Mouse (Mus musculus): ENCODE results near the gene Pfkfb4.

Pfkfb4 gene

GRCm38 (mm10) chr9:109038901-109039364 is 47.4 kb downstream of the Pfkfb4 start:
- DNase-seq = peak; percentile 65

DNA sequence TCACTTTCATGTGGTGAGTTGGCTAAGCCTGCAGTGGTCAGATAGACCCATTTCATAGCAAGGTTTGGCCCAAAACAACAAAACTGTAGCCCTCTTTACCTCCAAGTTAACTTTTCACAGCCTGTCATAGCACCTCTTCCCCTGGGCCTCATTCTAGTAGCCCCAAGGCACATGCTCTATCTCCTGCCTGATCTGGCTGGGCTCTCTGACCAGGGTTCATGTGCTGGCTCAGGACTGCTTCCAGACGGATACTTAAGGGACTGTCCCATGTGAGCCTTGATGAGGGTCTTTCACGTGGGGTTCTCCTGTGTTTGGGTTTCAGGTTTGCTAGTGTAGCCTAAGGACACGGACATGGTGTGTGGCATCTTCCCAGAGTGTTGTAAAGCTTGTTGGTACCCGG is 48.1 kb downstream of the Pfkfb4 start:
- no peak for DNase-seq

DNA sequence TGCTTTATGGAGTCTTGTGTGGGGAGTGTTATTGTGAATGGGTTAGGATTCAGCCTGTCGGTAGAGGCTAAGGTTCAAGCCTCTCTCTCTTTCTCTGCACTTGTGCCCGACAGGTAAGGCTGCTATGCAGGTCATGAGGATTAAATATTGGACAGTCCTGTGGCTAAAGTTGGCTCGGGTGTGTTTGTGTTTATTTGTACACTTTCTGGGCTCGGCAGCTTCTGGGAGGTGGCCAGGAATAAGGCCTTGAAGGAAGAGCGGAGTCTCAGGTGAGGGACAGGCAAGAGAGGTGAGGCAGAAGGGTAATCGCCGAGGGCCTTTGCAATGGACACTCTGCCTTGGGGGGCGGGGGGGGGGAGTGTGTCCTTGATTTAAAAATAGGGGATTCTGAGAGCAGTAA is 48.6 kb downstream of the Pfkfb4 start:
- no peak for DNase-seq

GRCm38 (mm10) chr9:109040906-109041305 is 49.3 kb downstream of the Pfkfb4 start:
- DNase-seq = peak; percentile 46

GRCm38 (mm10) chr9:109041351-109041750 is 49.8 kb downstream of the Pfkfb4 start:
- DNase-seq = no peak

GRCm38 (mm10) chr9:109046306-109046705 is 54.7 kb downstream of the Pfkfb4 start:
- DNase-seq = peak; percentile 67

- no peak for DNase-seq
These were observed 57.7 kb downstream of the Pfkfb4 start for GRCm38 (mm10) chr9:109049316-109049715.

DNA sequence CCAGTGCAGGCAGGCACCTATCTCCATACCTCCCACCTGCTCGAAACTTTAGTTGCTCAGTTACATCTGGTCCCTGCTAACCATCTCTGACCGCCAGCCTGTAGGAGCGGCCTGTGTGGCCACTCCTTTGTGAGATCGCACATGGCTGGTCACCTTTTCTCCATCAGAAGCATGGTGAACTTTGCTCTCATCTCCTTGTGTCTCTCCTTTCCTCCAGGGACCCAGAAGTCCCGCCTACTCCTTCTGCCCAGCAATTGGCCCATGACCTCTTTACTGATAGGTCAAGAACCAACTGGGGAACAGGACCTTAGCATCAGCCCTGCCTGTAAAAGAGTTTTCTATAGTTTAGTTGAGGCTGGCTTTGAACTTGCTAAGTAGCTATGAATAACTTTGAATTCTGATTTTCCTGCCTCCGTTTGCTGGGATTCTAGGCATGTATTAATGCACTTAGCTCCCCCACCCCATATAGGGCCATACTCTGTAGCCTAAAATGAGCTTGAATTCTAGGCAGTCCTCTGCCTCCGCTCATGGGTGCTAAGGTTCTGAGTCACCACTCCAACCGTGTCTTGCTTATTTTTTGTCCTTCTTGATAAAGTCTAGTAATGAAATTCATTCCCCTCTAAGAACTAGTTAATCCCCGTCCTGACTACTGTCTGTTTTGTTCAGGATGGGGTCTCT is 58.6 kb downstream of the Pfkfb4 start:
- DNase-seq = no peak

DNA sequence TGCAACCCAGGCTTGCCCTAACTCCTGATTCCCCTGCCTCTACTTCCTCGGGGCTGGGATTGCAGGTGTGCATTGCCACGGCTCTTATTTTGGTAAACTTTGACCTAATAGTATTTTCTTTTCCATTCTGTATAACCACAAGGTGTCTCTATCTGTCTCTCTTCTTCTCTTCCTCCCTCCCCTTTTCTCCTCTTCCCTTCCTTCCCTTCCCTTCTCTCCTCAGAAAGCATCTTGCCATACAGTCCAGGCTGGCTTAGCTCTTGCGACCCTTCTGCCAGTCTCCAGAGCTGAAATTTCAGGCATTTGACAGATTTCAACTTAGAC is 59.1 kb downstream of the Pfkfb4 start:
- no peak for DNase-seq

- no peak for DNase-seq
These were observed 59.5 kb downstream of the Pfkfb4 start for GRCm38 (mm10) chr9:109051011-109051501.

- DNase-seq = no peak
These were observed 60.3 kb downstream of the Pfkfb4 start for GRCm38 (mm10) chr9:109051651-109052489.

- no peak for DNase-seq
These were observed 61.1 kb downstream of the Pfkfb4 start for GRCm38 (mm10) chr9:109052490-109053260.

DNA sequence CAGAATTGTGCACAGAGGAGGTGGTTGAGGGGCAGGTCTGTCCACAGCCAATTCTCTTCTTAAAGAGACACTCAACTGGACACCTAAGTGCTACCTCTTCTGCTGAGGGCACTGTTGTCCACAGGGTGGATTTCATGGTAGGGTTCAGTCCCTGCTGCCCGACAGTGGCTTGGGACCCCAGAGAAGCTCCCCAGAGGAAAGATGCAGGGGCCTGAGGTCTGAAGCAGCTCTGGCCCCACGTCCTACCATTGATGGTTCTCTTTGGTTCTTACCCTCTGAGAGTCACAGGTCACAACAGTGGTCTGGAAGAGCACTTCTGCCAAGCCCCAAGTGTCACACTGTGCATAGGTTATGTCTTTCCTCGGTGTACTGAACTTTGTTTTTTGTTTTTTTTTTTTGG is 61.8 kb downstream of the Pfkfb4 start:
- no peak for DNase-seq

- no peak for DNase-seq
These were observed 62.3 kb downstream of the Pfkfb4 start for GRCm38 (mm10) chr9:109053851-109054250.

DNA sequence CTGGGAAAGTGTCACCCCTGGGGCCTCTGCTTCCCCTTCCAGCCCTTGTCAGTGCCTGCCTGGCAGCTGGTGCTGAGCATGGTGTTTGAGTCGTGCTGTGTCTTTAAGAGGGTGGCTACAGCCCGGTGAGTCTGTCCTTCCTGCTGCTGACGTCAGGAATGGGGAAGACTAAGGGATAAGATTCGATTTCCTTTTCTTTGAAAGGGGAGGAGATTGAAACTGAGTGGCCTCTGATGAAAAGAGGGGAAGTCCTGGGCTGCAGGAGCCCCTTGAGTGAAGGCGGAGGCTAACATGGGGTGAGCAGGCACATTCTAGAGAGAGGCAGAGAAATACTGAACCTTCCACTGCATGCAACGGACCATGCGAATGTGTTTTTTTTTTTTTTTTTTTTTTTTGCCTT is 63.1 kb downstream of the Pfkfb4 start:
- peak; percentile 64 for DNase-seq

DNA sequence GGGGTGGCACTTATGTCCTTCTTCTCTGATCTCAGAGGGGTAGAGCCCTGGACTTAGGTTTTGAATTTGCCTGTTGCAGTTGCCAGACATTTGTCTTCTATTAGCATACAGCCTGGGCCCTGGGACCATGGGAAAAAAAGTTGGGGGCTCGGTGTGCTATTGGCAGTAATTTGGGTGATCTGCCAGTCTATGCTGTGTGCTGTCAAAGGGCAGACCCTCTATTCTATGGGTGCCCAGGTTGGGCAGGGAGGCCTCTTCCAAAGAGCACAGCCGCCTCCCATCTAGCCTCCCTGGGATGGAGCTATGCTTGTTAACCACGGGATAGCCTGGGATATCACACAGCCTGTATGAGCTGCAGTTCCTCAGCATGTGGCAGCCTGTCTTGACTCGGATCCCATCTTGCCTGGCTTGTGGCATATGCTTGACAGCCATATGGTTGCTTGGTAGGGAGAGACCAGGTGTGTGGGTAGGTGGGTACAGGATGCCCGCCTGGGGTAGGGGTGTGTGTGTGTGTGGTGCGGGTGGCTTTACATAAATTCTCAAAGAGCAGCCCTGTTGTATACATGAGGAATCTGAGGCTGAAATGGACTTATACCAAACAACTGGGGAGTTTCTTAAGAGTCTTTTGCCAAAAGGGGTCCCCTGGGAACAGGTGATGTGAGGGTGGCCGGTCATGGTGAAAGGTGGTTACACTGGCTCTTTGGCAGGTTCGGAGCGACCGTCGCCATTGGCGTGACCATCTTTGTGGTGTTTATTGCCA is 63.9 kb downstream of the Pfkfb4 start:
- no peak for DNase-seq

- DNase-seq = no peak
These were observed 64.6 kb downstream of the Pfkfb4 start for GRCm38 (mm10) chr9:109056081-109056690.

GRCm38 (mm10) chr9:109056916-109057315 is 65.3 kb downstream of the Pfkfb4 start:
- DNase-seq = no peak

DNA sequence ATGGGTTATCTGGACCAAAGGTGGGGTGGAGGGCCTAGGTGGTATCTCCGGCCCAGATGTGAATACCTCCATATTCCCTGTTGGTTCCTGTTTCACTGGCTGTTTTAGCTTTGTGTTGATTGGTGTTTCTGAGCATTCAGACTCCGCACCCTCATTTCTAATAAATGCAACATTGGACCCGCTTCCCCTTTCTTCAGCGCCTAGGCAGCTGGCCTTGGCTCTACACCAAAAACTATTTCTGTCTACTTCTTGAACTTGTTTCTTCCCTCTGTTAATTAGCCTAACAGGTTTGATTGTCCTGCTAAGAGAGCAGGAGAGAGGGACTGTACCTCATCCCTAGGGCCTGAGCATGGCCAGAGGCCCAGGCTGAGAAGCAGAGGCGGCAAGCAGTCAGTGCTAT is 66.0 kb downstream of the Pfkfb4 start:
- DNase-seq = no peak

DNA sequence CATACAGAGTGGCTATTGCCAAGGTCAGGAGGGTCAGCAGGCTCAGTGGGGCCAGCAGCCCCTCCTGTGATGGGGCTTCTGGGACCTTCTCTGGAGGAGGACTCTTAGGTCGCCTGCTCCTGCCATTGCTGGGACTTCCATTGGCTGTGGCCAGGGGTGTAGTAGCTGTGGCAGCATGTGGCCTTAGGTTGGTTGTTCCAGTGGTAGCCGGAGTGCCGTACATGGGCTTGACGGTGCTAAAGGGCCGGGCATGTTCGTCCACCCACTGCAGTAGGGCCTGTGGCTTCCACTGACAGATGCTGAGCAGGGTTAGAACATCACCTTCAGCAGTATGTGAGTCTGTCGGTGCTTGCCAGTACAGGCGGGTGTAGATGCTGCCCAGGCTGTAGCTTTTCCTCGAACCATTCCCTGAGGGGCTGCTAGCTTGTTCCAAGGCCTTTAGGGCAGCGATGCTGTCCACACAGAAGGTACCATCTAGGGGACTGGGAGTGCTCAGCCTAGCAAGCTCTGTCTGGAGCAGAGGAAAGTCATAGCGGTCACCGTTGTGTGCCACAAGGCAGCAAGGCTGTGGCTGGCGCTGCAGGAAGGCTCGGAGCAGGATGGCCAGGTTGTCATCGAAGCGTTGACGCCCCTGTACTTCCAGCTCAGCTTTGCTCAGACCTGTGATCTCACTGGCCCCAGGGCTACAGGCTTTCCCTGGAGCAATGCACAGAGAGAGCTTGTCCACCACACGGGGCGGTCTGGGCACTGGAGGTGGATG is 66.6 kb downstream of the Pfkfb4 start:
- no peak for DNase-seq

DNA sequence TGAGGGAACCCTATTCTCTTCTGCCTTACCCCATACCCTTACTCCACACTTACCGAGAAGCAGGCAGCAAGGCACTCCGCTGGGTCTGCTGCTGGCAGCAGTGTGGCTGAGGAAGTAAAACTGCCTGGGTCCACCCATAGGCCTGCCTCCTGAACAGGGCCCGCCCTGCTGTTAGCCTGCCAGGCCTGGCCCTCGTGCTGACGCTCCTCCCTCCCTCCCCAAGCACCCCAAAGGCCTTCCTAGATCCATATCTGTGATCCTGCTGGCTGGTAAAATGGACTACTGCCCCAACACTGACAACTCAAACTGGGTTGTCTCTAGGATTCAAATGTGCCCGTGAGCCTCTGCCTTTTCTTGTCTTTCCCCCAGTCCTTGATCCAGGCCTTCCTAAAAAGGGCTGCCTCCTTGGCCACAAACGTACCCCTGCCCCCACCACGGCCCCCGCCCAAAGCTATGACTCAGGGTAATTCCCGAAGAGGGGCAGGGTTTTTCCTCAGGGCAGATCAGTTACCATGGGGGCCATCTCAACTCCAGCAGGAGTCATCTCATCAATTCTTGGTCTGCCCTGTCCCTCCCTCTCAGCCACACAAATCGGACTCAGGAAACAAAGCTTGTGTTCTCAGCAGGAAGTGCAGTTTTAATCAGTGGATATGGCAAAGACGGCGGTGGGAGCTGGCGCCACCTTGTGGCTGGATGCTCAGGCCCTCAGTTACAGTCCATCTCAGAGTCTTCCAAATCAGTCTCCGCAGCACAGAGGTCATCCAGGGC is 67.7 kb downstream of the Pfkfb4 start, which contains the start of gene Trex1:
Gene Trex1, minus strand, starts transcription at position 599 of the 768 bp plus-strand sequence.
- peak; percentile 91 for DNase-seq

All from lung, postnatal 14 days (tissue).